Mouse (Mus musculus) embryonic facial prominence, embryonic 13.5 days (tissue): Measurements from ENCODE around the gene Tomm20. TPM values are rescaled to one million over a fixed set of nuclear protein-coding genes. Genes with fewer than 3 reads are reported as not detected.
"Not testable (repeated sequence)": the region's sequence is repeated elsewhere in the genome, so short reads cannot be mapped to it uniquely, and the experiment has no call there.

Source experiments
- ATAC-seq: fragments of 200-750 bp; cut with Nextera tagmentation; 2 replicates; pipeline ENCODE4 v1.8.0; 2017; ENCODE audit warnings: low read depth; ENCODE audit not compliant: insufficient number of reproducible peaks, insufficient read depth, low FRiP score, low TSS enrichment
- H3K27ac ChIP-seq: fragments of 300-500 bp; sonication (generic); 2 replicates; pipeline ENCODE4 v1.5.1; 2015; ENCODE audit warnings: moderate library complexity, mild to moderate bottlenecking, inconsistent platforms
- H3K27me3 ChIP-seq: fragments of 300-500 bp; sonication (generic); 2 replicates; pipeline ENCODE4 v1.6.1; 2015; ENCODE audit warnings: mild to moderate bottlenecking, inconsistent platforms
- H3K36me3 ChIP-seq: fragments of 300-500 bp; sonication (generic); 2 replicates; pipeline ENCODE4 v1.6.1; 2015; ENCODE audit warnings: mild to moderate bottlenecking, inconsistent platforms
- H3K4me1 ChIP-seq: fragments of 300-500 bp; sonication (generic); 2 replicates; pipeline ENCODE4 v1.6.1; 2015; ENCODE audit warnings: inconsistent platforms
- H3K4me2 ChIP-seq: fragments of 300-500 bp; sonication (generic); 2 replicates; pipeline ENCODE4 v1.6.1; 2015; ENCODE audit warnings: moderate library complexity, mild to moderate bottlenecking, inconsistent platforms
- H3K4me3 ChIP-seq: fragments of 300-500 bp; sonication (generic); 2 replicates; pipeline ENCODE4 v1.5.1; 2015; ENCODE audit warnings: mild to moderate bottlenecking, inconsistent platforms
- H3K9ac ChIP-seq: fragments of 300-500 bp; sonication (generic); 2 replicates; pipeline ENCODE4 v1.6.1; 2015; ENCODE audit warnings: mild to moderate bottlenecking, inconsistent platforms
- H3K9me3 ChIP-seq: fragments of 300-500 bp; sonication (generic); 2 replicates; pipeline ENCODE4 v1.6.1; 2016; ENCODE audit warnings: inconsistent platforms
- WGBS: fragments of 180-500 bp; shearing (Covaris S2); methylation state at CpG from one replicate; pipeline ENCODE4 v1.1.7; 2015; ENCODE audit warnings: mixed read lengths; 5-methylcytosine and 5-hydroxymethylcytosine counted together
- polyA plus RNA-seq: library from polyadenylated mRNA; unstranded; fragments of >200 nt; fragmentation: Nextera tagmentation; extraction: Ambion mirVana; gene quantifications from 2 replicates; pipeline ENCODE4 v1.2.1, GENCODE M21; 2015

Tomm20 gene
- polyA plus RNA-seq, 1 experiment from 2014 or later: 207 TPM

GRCm38 (mm10) chr8:126914609-126915375 is 30.9 kb downstream of the Tomm20 start:
- H3K9ac ChIP-seq: 0 out of 2 replicates have a peak overlapping the region, but pooled peaks have one; percentile 46
- H3K4me2 ChIP-seq: no peak overlapping the region
- peaks cover 44% of the 10 kb centered on the region for H3K4me1 ChIP-seq
- no peaks in the 10 kb centered on the region for H3K36me3 ChIP-seq
- H3K9me3 ChIP-seq: no peaks in the 10 kb centered on the region
- no peak for ATAC-seq
- H3K4me3 ChIP-seq: no peak overlapping the region
- WGBS: 40% methylated on average over 10 of the region's 10 CpGs
- H3K27me3 ChIP-seq: no peaks in the 10 kb centered on the region
- peak overlapping the region; percentile 28; the same call in 1 of the 2 replicates for H3K27ac ChIP-seq

GRCm38 (mm10) chr8:126914107-126914490 is 31.5 kb downstream of the Tomm20 start:
- not testable (repeated sequence) for H3K9ac ChIP-seq, H3K27ac ChIP-seq, H3K4me2 ChIP-seq, ATAC-seq, H3K4me3 ChIP-seq, H3K27me3 ChIP-seq, H3K9me3 ChIP-seq, H3K36me3 ChIP-seq
- WGBS: 65% methylated on average over 10 of the region's 10 CpGs
- peaks cover 41% of the 10 kb centered on the region for H3K4me1 ChIP-seq

DNA sequence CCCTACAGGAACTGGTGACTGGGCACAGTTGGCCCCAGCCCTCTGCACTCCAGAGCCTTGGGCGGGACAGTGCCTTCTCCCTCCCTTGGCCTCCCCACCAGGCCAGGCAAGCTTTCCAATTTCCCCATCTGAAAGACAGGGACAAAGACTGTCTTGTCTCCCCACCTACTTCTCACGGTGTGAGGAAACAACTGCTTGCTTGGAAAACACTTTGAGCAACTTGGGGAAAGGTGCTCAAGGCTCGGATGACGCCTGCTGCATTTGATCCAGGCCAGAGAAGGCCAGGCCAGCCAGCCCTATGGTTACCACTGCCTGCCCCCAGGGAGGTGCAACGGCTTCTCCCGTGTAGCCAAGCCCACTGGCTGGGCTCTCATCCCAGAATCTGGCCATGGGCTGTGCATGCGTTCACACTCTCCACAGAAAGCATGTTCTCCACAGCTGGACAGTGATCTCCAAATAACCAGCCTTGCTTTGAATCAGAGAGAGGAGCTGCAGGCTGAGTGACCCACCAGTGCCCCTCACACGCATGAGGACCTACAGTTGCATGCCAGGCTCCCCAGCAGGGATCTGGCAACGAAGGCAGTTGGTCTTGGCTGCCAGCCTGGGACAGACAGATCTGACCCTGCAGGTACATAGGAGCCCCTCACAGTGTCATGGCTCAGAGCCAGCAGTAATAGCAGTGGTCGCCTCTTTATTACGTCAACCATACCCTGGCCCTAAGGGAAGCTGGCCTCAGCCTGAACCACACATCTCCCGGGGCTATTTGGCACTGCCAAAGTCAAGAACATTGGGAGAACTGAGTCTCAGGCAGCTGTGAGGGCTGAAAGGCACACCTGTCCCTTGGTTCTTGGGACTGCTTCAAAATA is 32.2 kb downstream of the Tomm20 start:
- Histone ChIP-seq H3K27ac (peak overlapping the region; percentile 58), H3K9ac (no peak overlapping the region), H3K4me2 (no peak overlapping the region), H3K4me3 (no peak overlapping the region), H3K27me3 (no peaks in the 10 kb centered on the region), H3K36me3 (no peaks in the 10 kb centered on the region), H3K4me1 (peaks cover 39% of the 10 kb centered on the region), H3K9me3 (no peaks in the 10 kb centered on the region)
- ATAC-seq: no peak
- WGBS: 38% methylated on average over 12 of the region's 12 CpGs

- Histone ChIP-seq H3K4me2 (no peak overlapping the region), H3K27ac (no peak overlapping the region), H3K36me3 (no peaks in the 10 kb centered on the region), H3K4me3 (no peak overlapping the region), H3K27me3 (no peaks in the 10 kb centered on the region), H3K4me1 (peaks cover 11% of the 10 kb centered on the region), H3K9me3 (no peaks in the 10 kb centered on the region), H3K9ac (no peak overlapping the region)
- WGBS: 78% methylated on average over 10 of the region's 10 CpGs
- no peak for ATAC-seq
Observed at GRCm38 (mm10) chr8:126909371-126909802, 36.3 kb downstream of the Tomm20 start.

- 77% methylated on average over 6 of the region's 6 CpGs for WGBS
- peaks cover 9% of the 10 kb centered on the region for H3K4me1 ChIP-seq
- no peak overlapping the region for H3K27ac ChIP-seq
- H3K36me3 ChIP-seq: no peaks in the 10 kb centered on the region
- H3K27me3 ChIP-seq: no peaks in the 10 kb centered on the region
- ATAC-seq: no peak
- no peak overlapping the region for H3K9ac ChIP-seq
- H3K4me3 ChIP-seq: no peak overlapping the region
- no peaks in the 10 kb centered on the region for H3K9me3 ChIP-seq
- H3K4me2 ChIP-seq: no peak overlapping the region
Observed at GRCm38 (mm10) chr8:126908805-126909204, 36.8 kb downstream of the Tomm20 start.

DNA sequence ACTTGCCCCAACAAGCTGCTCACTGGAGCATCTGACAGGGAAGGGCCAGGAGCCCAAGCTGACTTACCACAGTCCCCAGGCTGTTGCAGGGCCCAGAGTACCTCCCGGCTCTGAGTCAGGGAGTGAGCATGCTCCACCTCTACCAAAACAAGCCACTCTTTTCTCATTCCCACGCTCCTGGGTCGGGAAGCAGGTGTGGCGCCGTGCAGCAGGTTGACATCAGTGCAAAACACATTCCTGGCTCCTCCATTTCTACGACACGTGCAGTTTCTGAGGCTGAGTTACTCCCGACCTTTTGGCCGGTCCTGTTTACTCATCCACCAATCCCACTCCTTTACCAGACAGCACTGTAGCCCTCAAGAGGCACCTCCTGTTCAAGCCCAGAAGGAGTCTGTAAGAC is 37.7 kb downstream of the Tomm20 start:
- H3K27me3 ChIP-seq: no peaks in the 10 kb centered on the region
- H3K4me2 ChIP-seq: no peak overlapping the region
- no peak overlapping the region for H3K9ac ChIP-seq
- no peaks in the 10 kb centered on the region for H3K36me3 ChIP-seq
- WGBS: 78% methylated on average over 9 of the region's 9 CpGs
- no peaks in the 10 kb centered on the region for H3K9me3 ChIP-seq
- no peak overlapping the region for H3K27ac ChIP-seq
- no peak for ATAC-seq
- H3K4me1 ChIP-seq: peaks cover under 1% of the 10 kb centered on the region; the same call in 1 of the 2 replicates
- no peak overlapping the region for H3K4me3 ChIP-seq

DNA sequence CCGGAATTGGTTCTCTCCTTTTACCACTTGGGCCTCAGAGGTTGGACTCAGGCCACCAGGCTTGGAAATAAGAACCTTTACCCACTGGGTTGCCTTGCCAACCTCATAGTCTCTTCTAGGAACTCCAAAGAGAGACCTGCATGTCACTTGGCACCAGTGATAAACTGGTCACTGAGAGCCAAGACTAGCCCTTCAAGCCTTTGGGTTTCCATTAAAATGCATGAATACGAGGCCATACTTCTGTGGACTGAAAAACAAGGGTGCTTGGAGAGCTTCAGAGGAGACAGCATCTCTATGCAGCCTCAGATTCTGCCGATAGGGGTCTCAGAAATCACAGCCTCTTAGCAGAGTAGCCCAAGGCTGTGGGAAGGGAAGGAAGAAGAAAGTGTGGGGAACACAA is 38.3 kb downstream of the Tomm20 start:
- Histone ChIP-seq H3K4me1 (no peaks in the 10 kb centered on the region), H3K4me3 (no peak overlapping the region), H3K9ac (no peak overlapping the region), H3K27me3 (no peaks in the 10 kb centered on the region), H3K36me3 (no peaks in the 10 kb centered on the region), H3K27ac (no peak overlapping the region), H3K4me2 (no peak overlapping the region), H3K9me3 (no peaks in the 10 kb centered on the region)
- 78% methylated on average over 3 of the region's 3 CpGs for WGBS
- ATAC-seq: no peak

GRCm38 (mm10) chr8:126905387-126905786 is 40.3 kb downstream of the Tomm20 start:
- no peaks in the 10 kb centered on the region for H3K36me3 ChIP-seq
- no peak overlapping the region for H3K4me3 ChIP-seq
- no peak for ATAC-seq
- H3K9me3 ChIP-seq: no peaks in the 10 kb centered on the region
- no peak overlapping the region for H3K9ac ChIP-seq
- H3K27ac ChIP-seq: no peak overlapping the region
- WGBS: 94% methylated on average over 3 of the region's 3 CpGs
- H3K4me1 ChIP-seq: no peaks in the 10 kb centered on the region
- H3K4me2 ChIP-seq: no peak overlapping the region
- H3K27me3 ChIP-seq: no peaks in the 10 kb centered on the region

GRCm38 (mm10) chr8:126903927-126904326 is 41.7 kb downstream of the Tomm20 start:
- Histone ChIP-seq H3K27ac (no peak overlapping the region), H3K4me2 (no peak overlapping the region), H3K27me3 (no peaks in the 10 kb centered on the region), H3K36me3 (no peaks in the 10 kb centered on the region), H3K4me1 (no peaks in the 10 kb centered on the region), H3K4me3 (no peak overlapping the region), H3K9me3 (no peaks in the 10 kb centered on the region), H3K9ac (no peak overlapping the region)
- ATAC-seq: no peak
- WGBS: 84% methylated on average over 9 of the region's 9 CpGs

DNA sequence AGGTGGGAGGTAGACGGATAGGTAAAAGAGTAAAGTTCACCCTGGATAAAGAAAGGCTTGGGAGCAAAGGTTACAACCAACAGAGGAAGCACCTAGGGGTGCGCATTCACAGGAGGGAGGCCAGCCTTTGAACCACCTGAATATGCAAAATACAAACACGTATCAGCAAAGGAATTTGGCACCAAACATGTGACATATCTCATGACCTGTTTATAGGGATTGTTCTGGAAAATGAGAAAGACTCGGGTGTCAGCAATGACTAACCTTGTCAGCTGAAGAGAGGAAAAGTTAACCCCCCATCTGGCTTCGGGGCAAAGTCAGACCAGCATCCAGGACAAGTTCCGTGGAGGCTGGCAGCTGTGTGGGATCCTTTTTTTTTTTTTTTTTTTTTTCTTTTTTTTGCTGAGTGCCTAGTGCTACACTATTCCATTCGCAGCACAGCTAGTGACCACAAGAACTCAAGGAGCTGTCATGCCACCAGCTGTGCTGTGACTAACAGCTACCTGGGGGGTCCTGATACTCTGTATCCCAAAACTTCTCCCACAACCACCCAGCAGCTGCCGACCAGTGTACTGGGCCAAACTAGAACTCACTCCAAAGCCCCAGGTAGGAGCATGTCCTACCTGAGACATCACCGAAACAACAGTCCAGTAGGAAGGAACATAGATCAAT is 42.3 kb downstream of the Tomm20 start:
- Histone ChIP-seq H3K9me3 (no peaks in the 10 kb centered on the region), H3K4me1 (no peaks in the 10 kb centered on the region), H3K9ac (no peak overlapping the region), H3K4me2 (no peak overlapping the region), H3K36me3 (no peaks in the 10 kb centered on the region), H3K27ac (no peak overlapping the region), H3K27me3 (no peaks in the 10 kb centered on the region), H3K4me3 (no peak overlapping the region)
- 62% methylated on average over 9 of the region's 9 CpGs for WGBS
- ATAC-seq: no peak

- no peak overlapping the region for H3K4me3 ChIP-seq
- ATAC-seq: no peak
- H3K27ac ChIP-seq: no peak overlapping the region
Observed at GRCm38 (mm10) chr8:126901612-126902011, 44.0 kb downstream of the Tomm20 start.

More at GRCm38 (mm10) chr8:126901612-126902011, 44.0 kb downstream of the Tomm20 start:
- Histone ChIP-seq H3K9ac (no peak overlapping the region), H3K27me3 (no peaks in the 10 kb centered on the region), H3K4me1 (no peaks in the 10 kb centered on the region), H3K36me3 (no peaks in the 10 kb centered on the region), H3K9me3 (no peaks in the 10 kb centered on the region), H3K4me2 (no peak overlapping the region)
- WGBS: 93% methylated on average over 1 of the region's 1 CpGs
